Mouse (Mus musculus) CH12.LX (cell line): ENCODE data around the gene Gabrb1. TPM values are rescaled to one million over a fixed set of nuclear protein-coding genes. Genes with fewer than 3 reads are reported as not detected.
"Not testable (repeated sequence)": the region's sequence is repeated elsewhere in the genome, so short reads cannot be mapped to it uniquely, and the experiment has no call there.

ENCODE experiments used
- DNase-seq: peaks from one replicate; pipeline ENCODE4 v3.0.0-alpha.2; 2013; ENCODE audit errors: extremely low read depth
- H3K27ac ChIP-seq: 2 replicates; pipeline ENCODE4 v1.5.1; 2012; ENCODE audit warnings: low read depth, mild to moderate bottlenecking, control low read depth, moderate library complexity; ENCODE audit not compliant: insufficient read depth
- H3K27me3 ChIP-seq: replicated peaks from 2 replicates; pipeline ENCODE3; 2012; ENCODE audit warnings: inconsistent platforms
- H3K36me3 ChIP-seq, 2 experiments: replicated peaks in 1 of 2; 2 replicates each; pipeline versions ENCODE3 to v1.6.1; 2012; ENCODE audit warnings: inconsistent platforms in 1 of 2, low read length in 1 of 2, mild to moderate bottlenecking in 1 of 2, mixed read lengths in 1 of 2, moderate library complexity in 1 of 2; ENCODE audit not compliant: control insufficient read depth in 1 of 2, insufficient read depth in 1 of 2
- H3K4me1 ChIP-seq, 2 experiments: 2 replicates each; pipeline ENCODE4 v1.6.1; 2012; ENCODE audit warnings: inconsistent platforms in 1 of 2, moderate library complexity in 1 of 2; ENCODE audit not compliant: insufficient read depth in 2 of 2, control insufficient read depth in 1 of 2
- H3K4me2 ChIP-seq: 2 replicates; pipeline ENCODE4 v1.6.1; 2012; ENCODE audit warnings: low read depth, mild to moderate bottlenecking, control low read depth; ENCODE audit not compliant: poor library complexity, insufficient read depth, severe bottlenecking
- H3K4me3 ChIP-seq, 3 experiments: fragments of 150-350 bp in 1 of 3; sonication (generic) in 1 of 3; replicated peaks in 1 of 3; 2 replicates each; pipeline versions ENCODE3 to v1.5.1; 2011 to 2012; ENCODE audit warnings: low read depth in 2 of 3, low read length in 2 of 3, mild to moderate bottlenecking in 2 of 3, moderate library complexity in 2 of 3, control low read depth in 1 of 3, improper control_type of control experiment in 1 of 3, inconsistent platforms in 1 of 3, mixed read lengths in 1 of 3; ENCODE audit not compliant: poor library complexity in 1 of 3
- H3K79me2 ChIP-seq: replicated peaks from 2 replicates; pipeline ENCODE4 v1.6.1; 2012; ENCODE audit warnings: mild to moderate bottlenecking, moderate library complexity; ENCODE audit not compliant: control insufficient read depth, poor library complexity, insufficient read depth, severe bottlenecking; ENCODE audit errors: extremely low read depth
- H3K9ac ChIP-seq: 2 replicates; pipeline ENCODE4 v1.6.1; 2012; ENCODE audit warnings: low read depth, mild to moderate bottlenecking, control low read depth, moderate library complexity; ENCODE audit not compliant: insufficient read depth
- H3K9me3 ChIP-seq: replicated peaks from 2 replicates; pipeline ENCODE3; 2012; ENCODE audit warnings: low read length, inconsistent platforms, mixed read lengths
- CHD1 ChIP-seq: IDR thresholded peaks from 2 replicates; pipeline ENCODE4 v1.6.1; 2012; ENCODE audit warnings: low read depth, low read length, improper control_type of control experiment, inconsistent platforms
- EP300 ChIP-seq: IDR thresholded peaks from 2 replicates; pipeline ENCODE4 v1.6.1; 2011; ENCODE audit warnings: low read length, improper control_type of control experiment
- IRF4 ChIP-seq: IDR thresholded peaks from 2 replicates; pipeline ENCODE4 v1.6.1; 2014; ENCODE audit warnings: low read depth, mild to moderate bottlenecking, inconsistent platforms, low read length, improper control_type of control experiment
- MAX ChIP-seq: IDR thresholded peaks from 2 replicates; pipeline ENCODE4 v1.6.1; 2011; ENCODE audit warnings: low read length, improper control_type of control experiment
- MAZ ChIP-seq: IDR thresholded peaks from 2 replicates; pipeline ENCODE4 v1.6.1; 2012; ENCODE audit warnings: low read depth, mild to moderate bottlenecking, inconsistent platforms, low read length, improper control_type of control experiment, moderate library complexity
- MXI1 ChIP-seq: IDR thresholded peaks from 2 replicates; pipeline ENCODE4 v1.6.1; 2011; ENCODE audit warnings: mild to moderate bottlenecking, low read depth, low read length, improper control_type of control experiment
- PAX5 ChIP-seq: IDR thresholded peaks from 2 replicates; pipeline ENCODE4 v1.6.1; 2012; ENCODE audit warnings: low read length, inconsistent platforms, mixed read lengths
- POLR2A ChIP-seq: IDR thresholded peaks from 2 replicates; pipeline ENCODE4 v1.6.1; 2011; ENCODE audit warnings: low read depth, mild to moderate bottlenecking, improper control_type of control experiment, low read length
- RCOR1 ChIP-seq: conservative IDR thresholded peaks from 2 replicates; pipeline ENCODE4 v1.6.1; 2012; ENCODE audit warnings: low read depth, mild to moderate bottlenecking, inconsistent platforms, low read length, improper control_type of control experiment
- TCF12 ChIP-seq: IDR thresholded peaks from 2 replicates; pipeline ENCODE4 v1.6.1; 2014; ENCODE audit warnings: low read depth, mild to moderate bottlenecking, inconsistent platforms, low read length, improper control_type of control experiment
- UBTF ChIP-seq: IDR thresholded peaks from 2 replicates; pipeline ENCODE4 v1.6.1; 2012; ENCODE audit warnings: low read depth, mild to moderate bottlenecking, inconsistent platforms, low read length, improper control_type of control experiment, moderate library complexity
- USF2 ChIP-seq: conservative IDR thresholded peaks from 2 replicates; pipeline ENCODE4 v1.6.1; 2011; ENCODE audit warnings: low read depth, low read length, improper control_type of control experiment
- ZC3H11A ChIP-seq: IDR thresholded peaks from 2 replicates; pipeline ENCODE4 v1.6.1; 2012; ENCODE audit warnings: low read depth, mild to moderate bottlenecking, inconsistent platforms, low read length, improper control_type of control experiment
- ZKSCAN1 ChIP-seq: IDR thresholded peaks from 2 replicates; pipeline ENCODE4 v1.6.1; 2012; ENCODE audit warnings: low read depth, inconsistent platforms, low read length, improper control_type of control experiment, borderline replicate concordance
- ZMIZ1 ChIP-seq: IDR thresholded peaks from 2 replicates; pipeline ENCODE4 v1.6.1; 2012; ENCODE audit warnings: low read depth, mild to moderate bottlenecking, inconsistent platforms, low read length, improper control_type of control experiment
- ZNF384 ChIP-seq: IDR thresholded peaks from 2 replicates; pipeline ENCODE4 v1.6.1; 2012; ENCODE audit warnings: low read depth, low read length, improper control_type of control experiment, inconsistent platforms
- dilution Hi-C: fragments of 300-500 bp; cut with MboI; formaldehyde crosslinking; loops from 2 replicates; pipeline ENCODE4 v1.14.3; 2020; ENCODE audit warnings: low sequenced_read_pairs; ENCODE audit not compliant: extremely low pct_unique_long_range_greater_than_20kb, extremely low pct_ligation_motif_present
- in situ Hi-C: fragments of 300-500 bp; cut with MboI; formaldehyde crosslinking; loops from 3 replicates; pipeline ENCODE4 v1.14.3; 2019; ENCODE audit warnings: low sequenced_read_pairs, low pct_ligation_motif_present, low pct_unique_long_range_greater_than_20kb, mixed read lengths
- polyA plus RNA-seq: library from polyadenylated mRNA; unstranded; fragments of >175 nt; gene quantifications from 2 replicates; pipeline ENCODE4 v1.2.1, GENCODE M21; 2012; ENCODE audit warnings: low read depth; ENCODE audit not compliant: insufficient read length
- total RNA-seq, 2 experiments: library from RNA; depleted of rRNA; stranded (reverse); fragments of 300-350 nt in 1 of 2; fragments of >200 nt in 1 of 2; gene quantifications; 2 replicates each; pipeline ENCODE4 v1.2.3; 2012 to 2014

The Gabrb1 gene
- total and polyA plus RNA-seq, 3 experiments = 0.04 TPM; not detected in 2

GRCm38 (mm10) chr5:72046261-72046660 lies 388.3 kb downstream of the Gabrb1 start:
- dilution Hi-C loops = no loop called here
- no peak overlapping the region for H3K4me3 ChIP-seq
- DNase-seq = no peak
- H3K79me2 ChIP-seq = no peaks in the 10 kb centered on the region
- H3K27ac ChIP-seq = no peak overlapping the region
- no peaks in the 10 kb centered on the region for H3K9me3 ChIP-seq
- TF ChIP-seq IRF4 (no peak), ZKSCAN1 (no peak), CHD1 (no peak), TCF12 (no peak), MAX (no peak), UBTF (no peak), POLR2A (no peak), PAX5 (no peak)
- in situ Hi-C loops = no loop called here
- H3K27me3 ChIP-seq = no peaks in the 10 kb centered on the region
- H3K4me2 ChIP-seq = no peak overlapping the region
- H3K36me3 ChIP-seq = no peaks in the 10 kb centered on the region
- no peak overlapping the region for H3K9ac ChIP-seq
- no peaks in the 10 kb centered on the region for H3K4me1 ChIP-seq

GRCm38 (mm10) chr5:72064079-72064478 lies 406.2 kb downstream of the Gabrb1 start:
- Histone ChIP-seq H3K27ac (no peak overlapping the region), H3K79me2 (no peaks in the 10 kb centered on the region), H3K27me3 (no peaks in the 10 kb centered on the region), H3K36me3 (no peaks in the 10 kb centered on the region), H3K9ac (no peak overlapping the region), H3K9me3 (no peaks in the 10 kb centered on the region), H3K4me3 (no peak overlapping the region), H3K4me1 (peaks cover 0 to 8% of the 10 kb centered on the region in 2 experiments; a peak in 1 of 4 replicates), H3K4me2 (no peak overlapping the region)
- dilution Hi-C loops = no loop called here
- TF ChIP-seq ZC3H11A (no peak), UBTF (no peak)
- in situ Hi-C loops = no loop called here
- peak; percentile 18 for DNase-seq

GRCm38 (mm10) chr5:72068826-72069225 lies 410.9 kb downstream of the Gabrb1 start:
- in situ Hi-C loops (no loop called here), dilution Hi-C loops (no loop called here)
- no peaks in the 10 kb centered on the region for H3K79me2 ChIP-seq
- H3K36me3 ChIP-seq = no peaks in the 10 kb centered on the region
- no peak for DNase-seq
- no peaks in the 10 kb centered on the region for H3K27me3 ChIP-seq
- H3K4me3 ChIP-seq = no peak overlapping the region
- H3K4me2 ChIP-seq = no peak overlapping the region
- no peak overlapping the region for H3K27ac ChIP-seq
- no peak for TF ChIP-seq MAZ
- no peak for TF ChIP-seq EP300
- no peak for TF ChIP-seq MXI1
- TF ChIP-seq RCOR1 = no peak
- no peak for TF ChIP-seq USF2
- TF ChIP-seq ZNF384 = no peak
- no peak for TF ChIP-seq ZMIZ1
- TF ChIP-seq ZKSCAN1 = no peak
- H3K9ac ChIP-seq = no peak overlapping the region
- H3K4me1 ChIP-seq = peaks cover 0 to 3% of the 10 kb centered on the region in 2 experiments; a peak in 1 of 4 replicates
- no peaks in the 10 kb centered on the region for H3K9me3 ChIP-seq

- in situ Hi-C loops, DNase-seq, H3K4me2 ChIP-seq, H3K4me1 ChIP-seq, H3K27ac ChIP-seq, H3K27me3 ChIP-seq, H3K9ac ChIP-seq, H3K4me3 ChIP-seq, H3K79me2 ChIP-seq, dilution Hi-C loops, H3K36me3 ChIP-seq, H3K9me3 ChIP-seq: not testable (repeated sequence)
These were observed 411.5 kb downstream of the Gabrb1 start for GRCm38 (mm10) chr5:72069398-72069797.
